Mouse (Mus musculus) kidney, postnatal 0 days (tissue): ENCODE measurements around the gene Rspry1. TPM values are rescaled to one million over a fixed set of nuclear protein-coding genes. Genes with fewer than 3 reads are reported as not detected.

Experiments
- ATAC-seq: fragments of 200-750 bp; cut with Nextera tagmentation; replicated peaks from 2 replicates; pipeline ENCODE4 v1.8.0; 2017; ENCODE audit warnings: low read depth, moderate number of reproducible peaks, moderate TSS enrichment, moderate library complexity; ENCODE audit not compliant: low FRiP score
- DNase-seq: peaks from one replicate; pipeline ENCODE4 v3.0.0-alpha.2; 2016; ENCODE audit warnings: low spot score
- H3K27ac ChIP-seq: fragments of 300-500 bp; sonication (generic); 2 replicates; pipeline ENCODE4 v1.5.1; 2014; ENCODE audit warnings: mild to moderate bottlenecking
- H3K27me3 ChIP-seq: fragments of 300-500 bp; sonication (generic); 2 replicates; pipeline ENCODE4 v1.6.1; 2014; ENCODE audit warnings: low read length, mixed read lengths; ENCODE audit not compliant: insufficient read depth
- H3K36me3 ChIP-seq: fragments of 300-500 bp; sonication (generic); 2 replicates; pipeline ENCODE4 v1.6.1; 2014; ENCODE audit warnings: low read length, mixed read lengths; ENCODE audit not compliant: insufficient read depth
- H3K4me1 ChIP-seq: fragments of 300-500 bp; sonication (generic); replicated peaks from 2 replicates; pipeline ENCODE4 v1.6.1; 2014; ENCODE audit warnings: antibody characterized with exemption, low read length, mixed read lengths; ENCODE audit not compliant: insufficient read depth
- H3K4me2 ChIP-seq: fragments of 300-500 bp; sonication (generic); 2 replicates; pipeline ENCODE4 v1.6.1; 2014; ENCODE audit warnings: mild to moderate bottlenecking, low read length, moderate library complexity, mixed read lengths
- H3K4me3 ChIP-seq: fragments of 300-500 bp; sonication (generic); replicated peaks from 2 replicates; pipeline ENCODE4 v1.5.1; 2014; ENCODE audit warnings: low read depth, low read length
- H3K9ac ChIP-seq: fragments of 300-500 bp; sonication (generic); 2 replicates; pipeline ENCODE4 v1.6.1; 2014; ENCODE audit warnings: low read depth, low read length
- H3K9me3 ChIP-seq: fragments of 300-500 bp; sonication (generic); replicated peaks from 2 replicates; pipeline ENCODE4 v1.6.1; 2016; ENCODE audit warnings: low read length, inconsistent platforms, mixed read lengths
- CTCF ChIP-seq: IDR thresholded peaks from 2 replicates; pipeline ENCODE4 v1.5.1; 2016; ENCODE audit warnings: antibody characterized with exemption, low read depth, mild to moderate bottlenecking, moderate library complexity
- WGBS: fragments of 180-500 bp; shearing (Covaris S2); extraction: QIAGEN DNeasy Blood & Tissue Kit; methylation state at CpG from one replicate; pipeline ENCODE4 v1.1.7; 2014; 5-methylcytosine and 5-hydroxymethylcytosine counted together
- polyA plus RNA-seq: library from polyadenylated mRNA; unstranded; fragments of >200 nt; fragmentation: Nextera tagmentation; extraction: Ambion mirVana; gene quantifications from 2 replicates; pipeline ENCODE4 v1.2.1, GENCODE M21; 2015

Gene Rspry1
- polyA plus RNA-seq, 1 experiment from 2014 or later: 31.0 TPM

DNA sequence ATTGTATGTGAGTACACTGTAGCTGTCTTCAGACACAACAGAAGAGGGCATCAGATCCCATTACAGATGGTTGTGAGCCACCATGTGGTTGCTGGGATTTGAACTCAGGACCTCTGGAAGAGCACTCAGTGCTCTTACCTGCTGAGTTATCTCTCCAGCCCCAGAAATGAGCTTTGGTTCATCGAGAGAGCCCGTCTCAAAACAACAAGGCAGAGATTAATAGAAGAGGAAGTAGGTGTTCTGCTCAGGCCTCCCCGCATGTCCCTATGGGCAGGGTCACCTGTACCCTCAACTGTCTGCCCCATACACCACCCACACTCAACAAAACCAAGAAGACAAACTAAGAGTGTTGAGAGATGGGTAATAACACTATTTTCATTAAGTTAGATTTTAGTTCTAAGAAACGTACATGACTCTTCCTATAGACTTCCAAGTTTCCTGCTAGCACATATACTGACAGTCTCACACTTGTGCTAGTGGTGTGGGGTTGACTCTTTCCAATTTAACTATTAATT lies 98.7 kb downstream of the Rspry1 start:
- H3K27me3 ChIP-seq: peaks cover 16% of the 10 kb centered on the region
- no peak for DNase-seq
- no peak for TF ChIP-seq CTCF

DNA sequence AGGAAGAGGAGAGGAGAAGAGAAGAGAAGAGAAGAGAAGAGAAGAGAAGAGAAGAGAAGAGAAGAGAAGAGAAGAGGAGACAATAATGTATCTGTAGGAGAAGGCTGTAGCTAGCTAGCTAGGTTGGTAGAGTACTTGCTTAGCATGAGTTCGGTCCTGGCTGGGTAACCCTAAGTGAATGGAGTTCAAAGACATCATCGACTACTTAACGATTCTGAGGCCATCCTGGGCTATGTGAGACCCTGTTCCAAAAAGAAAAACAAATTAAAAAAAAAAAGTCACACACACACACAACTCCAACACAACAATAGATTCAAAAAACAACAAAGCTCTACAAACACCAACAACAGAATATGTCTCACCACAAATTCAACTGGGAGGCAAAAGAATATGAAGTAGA lies 100.4 kb downstream of the Rspry1 start:
- Histone ChIP-seq H3K4me1 (no peaks in the 10 kb centered on the region), H3K4me3 (no peak overlapping the region), H3K4me2 (no peak overlapping the region), H3K27ac (no peak overlapping the region), H3K9ac (no peak overlapping the region), H3K36me3 (no peaks in the 10 kb centered on the region), H3K9me3 (no peaks in the 10 kb centered on the region), H3K27me3 (peaks cover 1% of the 10 kb centered on the region)
- ATAC-seq (no peak), DNase-seq (no peak)
- TF ChIP-seq CTCF: no peak
- 80% methylated on average over 3 of the region's 3 CpGs for WGBS

More for the DNA sequence above, 98.7 kb downstream of the Rspry1 start:
- Histone ChIP-seq H3K4me3 (no peak overlapping the region), H3K4me1 (0 out of 2 replicates have a peak, but pooled peaks cover 7% of the 10 kb centered on the region), H3K36me3 (no peaks in the 10 kb centered on the region), H3K9ac (no peak overlapping the region), H3K9me3 (no peaks in the 10 kb centered on the region), H3K27ac (no peak overlapping the region), H3K4me2 (no peak overlapping the region)
- ATAC-seq: no peak
- 76% methylated on average over 4 of the region's 4 CpGs for WGBS

DNA sequence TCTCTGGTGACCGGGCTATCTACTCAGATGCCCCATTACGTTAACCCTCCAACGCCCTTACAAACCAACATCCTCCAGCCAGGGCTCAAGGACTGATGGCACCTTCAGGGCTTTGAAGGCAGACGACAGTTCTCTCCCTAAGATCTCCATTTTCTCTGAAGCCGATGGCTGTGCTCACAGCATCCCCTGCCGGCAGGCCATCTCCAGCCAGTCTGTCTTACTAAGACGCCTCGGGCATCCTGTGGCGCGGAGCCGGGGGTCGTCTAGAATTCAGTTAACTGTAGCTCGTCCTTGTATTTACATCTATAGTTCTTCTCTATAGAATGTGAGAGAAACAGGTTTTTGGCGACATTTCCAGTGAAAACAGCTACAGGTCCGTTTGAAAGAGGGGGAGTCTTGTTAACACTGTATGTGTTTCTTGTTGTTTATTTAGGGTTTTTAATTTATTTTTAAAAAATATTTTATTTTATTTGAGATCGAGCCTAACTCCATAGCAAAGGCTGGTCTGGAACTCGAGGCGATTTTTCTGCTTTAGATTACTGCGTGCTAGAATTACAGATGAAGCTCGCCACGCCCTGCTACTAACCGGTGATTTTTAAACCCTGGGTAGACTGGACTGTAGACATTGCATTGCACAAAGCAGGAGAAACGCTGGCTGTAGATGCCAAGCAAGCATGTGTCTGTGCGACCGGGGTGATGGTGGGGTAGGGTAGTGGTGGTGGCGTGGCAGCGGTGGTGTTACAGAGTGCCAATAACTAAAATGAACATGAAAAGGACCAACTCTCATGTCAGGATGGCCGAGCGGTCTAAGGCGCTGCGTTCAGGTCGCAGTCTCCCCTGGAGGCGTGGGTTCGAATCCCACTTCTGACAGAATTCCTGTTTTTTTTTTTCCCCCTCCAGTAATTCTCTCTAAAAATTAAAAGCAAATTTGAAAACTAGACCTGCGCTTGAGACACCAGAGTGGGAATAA lies 101.4 kb downstream of the Rspry1 start:
- peak; percentile 86 for TF ChIP-seq CTCF
- WGBS: under 1% methylated on average over 35 of the region's 35 CpGs
- no peaks in the 10 kb centered on the region for H3K27me3 ChIP-seq

DNA sequence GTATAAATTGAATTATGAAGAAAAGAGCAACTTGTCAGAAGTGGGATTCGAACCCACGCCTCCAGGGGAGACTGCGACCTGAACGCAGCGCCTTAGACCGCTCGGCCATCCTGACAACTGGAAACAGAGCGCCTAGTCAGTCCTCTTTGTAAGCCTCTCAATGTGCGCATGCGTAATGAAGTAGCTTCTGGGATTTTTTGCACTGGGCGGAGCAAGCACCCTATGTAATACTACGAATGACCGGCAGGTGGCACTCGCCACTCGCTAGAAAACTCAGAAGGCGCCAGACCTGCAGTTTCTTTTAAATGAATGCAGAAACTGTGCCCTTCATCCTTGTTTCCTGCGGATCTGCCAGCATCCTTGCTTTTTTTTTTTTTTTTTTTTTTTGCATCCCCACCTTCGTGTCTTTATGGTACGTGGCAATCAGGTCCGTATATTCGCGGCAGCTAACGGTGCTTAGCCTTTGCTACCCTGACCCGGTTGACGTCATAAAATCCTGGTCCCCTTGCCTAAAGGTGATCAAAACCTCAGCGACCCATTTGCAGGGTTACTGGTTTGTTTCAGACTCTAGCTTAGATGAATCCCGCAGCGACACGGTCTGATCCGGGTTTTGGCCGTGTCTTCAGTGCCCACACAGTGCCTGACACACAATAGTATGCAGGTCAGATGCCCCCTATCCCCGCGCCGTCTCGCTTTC lies 102.4 kb downstream of the Rspry1 start:
- peak; percentile 88 for ATAC-seq
- H3K4me3 ChIP-seq: peak overlapping the region; percentile 16; the same call in 1 of the 2 replicates
- H3K9ac ChIP-seq: no peak overlapping the region

More for the DNA sequence above, 101.4 kb downstream of the Rspry1 start:
- peak; percentile 76 for ATAC-seq
- Histone ChIP-seq H3K4me3 (peak overlapping the region; percentile 36), H3K4me1 (no peaks in the 10 kb centered on the region), H3K9ac (no peak overlapping the region), H3K27ac (0 out of 2 replicates have a peak overlapping the region, but pooled peaks have one; percentile 44), H3K4me2 (peak overlapping the region; percentile 55), H3K9me3 (no peaks in the 10 kb centered on the region), H3K36me3 (no peaks in the 10 kb centered on the region)
- peak; percentile 91 for DNase-seq

DNA sequence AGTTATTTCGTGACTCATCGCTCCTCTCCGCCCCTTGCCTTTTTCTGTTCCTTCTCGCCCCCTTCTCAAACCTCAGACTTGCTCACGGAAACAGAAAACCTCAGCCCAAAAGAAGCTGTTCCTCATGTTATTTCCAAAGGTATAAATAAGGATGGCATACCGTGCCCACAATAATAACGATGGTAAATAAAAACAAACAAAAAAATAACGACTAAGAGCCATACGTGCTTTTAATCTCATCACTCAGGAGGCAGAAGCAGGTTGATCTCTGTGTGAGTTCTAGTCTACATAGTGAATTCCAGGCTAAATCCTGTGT lies 102.9 kb downstream of the Rspry1 start:
- Histone ChIP-seq H3K4me2 (peak overlapping the region; percentile 52), H3K9ac (no peak overlapping the region), H3K36me3 (no peaks in the 10 kb centered on the region), H3K27me3 (no peaks in the 10 kb centered on the region), H3K27ac (no peak overlapping the region), H3K4me1 (no peaks in the 10 kb centered on the region), H3K9me3 (no peaks in the 10 kb centered on the region), H3K4me3 (peak overlapping the region; percentile 16; the same call in 1 of the 2 replicates)
- no peak for TF ChIP-seq CTCF
- no peak for ATAC-seq
- no peak for DNase-seq
- WGBS: 18% methylated on average over 9 of the region's 9 CpGs

More for the DNA sequence above, 102.4 kb downstream of the Rspry1 start:
- peak; percentile 96 for TF ChIP-seq CTCF
- Histone ChIP-seq H3K4me2 (peak overlapping the region; percentile 52), H3K27ac (no peak overlapping the region), H3K4me1 (no peaks in the 10 kb centered on the region), H3K27me3 (no peaks in the 10 kb centered on the region), H3K36me3 (no peaks in the 10 kb centered on the region), H3K9me3 (no peaks in the 10 kb centered on the region)
- DNase-seq: peak; percentile 97
- under 1% methylated on average over 35 of the region's 35 CpGs for WGBS

DNA sequence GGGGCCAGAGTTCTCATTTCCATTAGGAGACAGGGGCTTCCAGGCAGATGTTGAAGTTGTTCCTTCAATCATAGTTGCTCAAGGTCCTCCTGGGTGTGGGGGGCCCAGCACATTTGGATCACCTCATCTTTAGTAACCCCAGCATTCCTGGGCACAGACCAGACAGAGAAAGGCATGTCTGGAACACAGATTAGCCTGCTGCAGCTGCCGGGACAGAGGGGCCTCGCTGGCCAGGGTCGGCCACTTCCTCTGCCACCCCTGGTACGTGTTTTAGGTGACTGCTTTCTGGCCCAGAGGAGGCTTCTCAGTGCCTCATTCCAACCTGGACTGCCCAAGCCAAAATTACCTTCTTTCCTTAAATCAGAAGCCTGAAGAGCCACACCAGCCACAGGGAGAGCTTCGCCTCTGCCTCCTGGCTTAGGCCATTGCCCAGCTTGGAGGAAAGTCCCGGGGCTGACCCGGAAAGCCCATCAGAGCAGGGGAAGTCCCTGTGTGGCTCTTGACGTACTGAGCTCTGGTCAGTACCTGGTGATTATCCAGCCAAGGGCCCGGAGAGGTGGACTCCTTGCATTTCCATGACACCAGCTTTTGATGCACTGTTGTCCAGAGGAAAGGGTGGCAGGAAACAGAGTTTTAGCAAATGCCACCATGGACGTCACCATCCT lies 104.0 kb downstream of the Rspry1 start:
- DNase-seq (no peak), ATAC-seq (no peak)
- no peak overlapping the region for H3K27ac ChIP-seq
- no peaks in the 10 kb centered on the region for H3K9me3 ChIP-seq
- H3K27me3 ChIP-seq: no peaks in the 10 kb centered on the region
- H3K4me3 ChIP-seq: no peak overlapping the region
- H3K9ac ChIP-seq: no peak overlapping the region
- H3K36me3 ChIP-seq: no peaks in the 10 kb centered on the region
- no peak overlapping the region for H3K4me2 ChIP-seq
- WGBS: 75% methylated on average over 10 of the region's 10 CpGs
- TF ChIP-seq CTCF: no peak
- H3K4me1 ChIP-seq: no peaks in the 10 kb centered on the region
